Mouse (Mus musculus): Measurements from ENCODE around the gene Lrrc51.
"Not testable (repeated sequence)": the region's sequence is repeated elsewhere in the genome, so short reads cannot be mapped to it uniquely, and the experiment has no call there.

Lrrc51 gene

GRCm38 (mm10) chr7:101955276-101955675 is 21.6 kb upstream of the Lrrc51 start:
- Histone ChIP-seq H3K36me3 (ENCODE audit: insufficient read depth, low read length) (peaks cover 9% of the 10 kb centered on the region; the same call in 1 of the 2 replicates), H3K4me3 (replicated peaks; ENCODE audit: low read length) (no peak overlapping the region), H3K9me3 (ENCODE audit: low read length) (no peaks in the 10 kb centered on the region), H3K4me1 (replicated peaks; ENCODE audit: low read depth, low read length) (peaks cover 68% of the 10 kb centered on the region), H3K27me3 (ENCODE audit: insufficient read depth, low read length) (no peaks in the 10 kb centered on the region)
- TF ChIP-seq POU5F1 (IDR thresholded peaks at IDR 0.05; ENCODE audit: borderline replicate concordance, low read length) (no peak), NANOG (IDR thresholded peaks at IDR 0.05; ENCODE audit: borderline replicate concordance, low read length) (no peak), CTCF (conservative IDR thresholded peaks at IDR 0.05; ENCODE audit: low read length) (no peak)

GRCm38 (mm10) chr7:101954163-101954562 is 20.5 kb upstream of the Lrrc51 start:
- H3K36me3 ChIP-seq (ENCODE audit: insufficient read depth, low read length) = peaks cover 9% of the 10 kb centered on the region; the same call in 1 of the 2 replicates
- no peak overlapping the region for H3K4me3 ChIP-seq (replicated peaks; ENCODE audit: low read length)
- no peaks in the 10 kb centered on the region for H3K27me3 ChIP-seq (ENCODE audit: insufficient read depth, low read length)
- peaks cover 60% of the 10 kb centered on the region for H3K4me1 ChIP-seq (replicated peaks; ENCODE audit: low read depth, low read length)
- H3K9me3 ChIP-seq (ENCODE audit: low read length) = no peaks in the 10 kb centered on the region
- TF ChIP-seq NANOG (IDR thresholded peaks at IDR 0.05; ENCODE audit: borderline replicate concordance, low read length) = no peak
- TF ChIP-seq CTCF (conservative IDR thresholded peaks at IDR 0.05; ENCODE audit: low read length) = no peak
- TF ChIP-seq POU5F1 (IDR thresholded peaks at IDR 0.05; ENCODE audit: borderline replicate concordance, low read length) = no peak

GRCm38 (mm10) chr7:101952098-101952497 is 18.4 kb upstream of the Lrrc51 start:
- Histone ChIP-seq H3K36me3 (ENCODE audit: insufficient read depth, low read length) (peaks cover 16% of the 10 kb centered on the region), H3K4me3 (replicated peaks; ENCODE audit: low read length) (no peak overlapping the region), H3K9me3 (ENCODE audit: low read length) (no peaks in the 10 kb centered on the region), H3K4me1 (replicated peaks; ENCODE audit: low read depth, low read length) (peaks cover 62% of the 10 kb centered on the region), H3K27me3 (ENCODE audit: insufficient read depth, low read length) (no peaks in the 10 kb centered on the region)
- TF ChIP-seq NANOG (IDR thresholded peaks at IDR 0.05; ENCODE audit: borderline replicate concordance, low read length) = no peak
- TF ChIP-seq CTCF (conservative IDR thresholded peaks at IDR 0.05; ENCODE audit: low read length) = no peak
- TF ChIP-seq POU5F1 (IDR thresholded peaks at IDR 0.05; ENCODE audit: borderline replicate concordance, low read length) = no peak

GRCm38 (mm10) chr7:101951648-101952047 is 18.0 kb upstream of the Lrrc51 start:
- Histone ChIP-seq H3K36me3 (ENCODE audit: insufficient read depth, low read length) (peaks cover 16% of the 10 kb centered on the region), H3K4me1 (replicated peaks; ENCODE audit: low read depth, low read length) (peaks cover 58% of the 10 kb centered on the region), H3K27me3 (ENCODE audit: insufficient read depth, low read length) (no peaks in the 10 kb centered on the region), H3K9me3 (ENCODE audit: low read length) (no peaks in the 10 kb centered on the region), H3K4me3 (replicated peaks; ENCODE audit: low read length) (no peak overlapping the region)
- no peak for TF ChIP-seq POU5F1 (IDR thresholded peaks at IDR 0.05; ENCODE audit: borderline replicate concordance, low read length)
- no peak for TF ChIP-seq CTCF (conservative IDR thresholded peaks at IDR 0.05; ENCODE audit: low read length)
- TF ChIP-seq NANOG (IDR thresholded peaks at IDR 0.05; ENCODE audit: borderline replicate concordance, low read length) = no peak

- H3K4me3 ChIP-seq (replicated peaks; ENCODE audit: low read length); H3K9me3 ChIP-seq (ENCODE audit: low read length); H3K27me3 ChIP-seq (ENCODE audit: insufficient read depth, low read length): not testable (repeated sequence)
- Histone ChIP-seq H3K36me3 (ENCODE audit: insufficient read depth, low read length) (peaks cover 17% of the 10 kb centered on the region), H3K4me1 (replicated peaks; ENCODE audit: low read depth, low read length) (peaks cover 46% of the 10 kb centered on the region)
Observed at GRCm38 (mm10) chr7:101949008-101949407, 15.3 kb upstream of the Lrrc51 start.

GRCm38 (mm10) chr7:101939758-101940157 is 6.1 kb upstream of the Lrrc51 start:
- Histone ChIP-seq H3K4me1 (replicated peaks; ENCODE audit: low read depth, low read length) (peaks cover 79% of the 10 kb centered on the region), H3K36me3 (ENCODE audit: insufficient read depth, low read length) (peaks cover 54% of the 10 kb centered on the region), H3K27me3 (ENCODE audit: insufficient read depth, low read length) (no peaks in the 10 kb centered on the region), H3K4me3 (replicated peaks; ENCODE audit: low read length) (no peak overlapping the region), H3K9me3 (ENCODE audit: low read length) (no peaks in the 10 kb centered on the region)
- TF ChIP-seq NANOG (IDR thresholded peaks at IDR 0.05; ENCODE audit: borderline replicate concordance, low read length) (no peak), POU5F1 (IDR thresholded peaks at IDR 0.05; ENCODE audit: borderline replicate concordance, low read length) (no peak), CTCF (conservative IDR thresholded peaks at IDR 0.05; ENCODE audit: low read length) (no peak)

GRCm38 (mm10) chr7:101938348-101938747 is 4.7 kb upstream of the Lrrc51 start:
- no peak for TF ChIP-seq NANOG (IDR thresholded peaks at IDR 0.05; ENCODE audit: borderline replicate concordance, low read length)
- no peak for TF ChIP-seq CTCF (conservative IDR thresholded peaks at IDR 0.05; ENCODE audit: low read length)
- no peak for TF ChIP-seq POU5F1 (IDR thresholded peaks at IDR 0.05; ENCODE audit: borderline replicate concordance, low read length)
- H3K4me1 ChIP-seq (replicated peaks; ENCODE audit: low read depth, low read length) = peaks cover 78% of the 10 kb centered on the region
- 0 out of 2 replicates have a peak overlapping the region, but pooled peaks have one; percentile 1 for H3K4me3 ChIP-seq (replicated peaks; ENCODE audit: low read length)
- H3K36me3 ChIP-seq (ENCODE audit: insufficient read depth, low read length) = peaks cover 54% of the 10 kb centered on the region
- H3K9me3 ChIP-seq (ENCODE audit: low read length) = no peaks in the 10 kb centered on the region
- H3K27me3 ChIP-seq (ENCODE audit: insufficient read depth, low read length) = no peaks in the 10 kb centered on the region

- Histone ChIP-seq H3K4me3 (replicated peaks; ENCODE audit: low read length) (no peak overlapping the region), H3K27me3 (ENCODE audit: insufficient read depth, low read length) (no peaks in the 10 kb centered on the region), H3K36me3 (ENCODE audit: insufficient read depth, low read length) (peaks cover 54% of the 10 kb centered on the region), H3K4me1 (replicated peaks; ENCODE audit: low read depth, low read length) (peaks cover 85% of the 10 kb centered on the region), H3K9me3 (ENCODE audit: low read length) (no peaks in the 10 kb centered on the region)
- TF ChIP-seq NANOG (IDR thresholded peaks at IDR 0.05; ENCODE audit: borderline replicate concordance, low read length) (no peak), CTCF (conservative IDR thresholded peaks at IDR 0.05; ENCODE audit: low read length) (no peak), POU5F1 (IDR thresholded peaks at IDR 0.05; ENCODE audit: borderline replicate concordance, low read length) (no peak)
Observed at GRCm38 (mm10) chr7:101937569-101937968, 3.9 kb upstream of the Lrrc51 start.

- no peak overlapping the region for H3K4me3 ChIP-seq (replicated peaks; ENCODE audit: low read length)
- H3K27me3 ChIP-seq (ENCODE audit: insufficient read depth, low read length) = no peaks in the 10 kb centered on the region
- H3K4me1 ChIP-seq (replicated peaks; ENCODE audit: low read depth, low read length) = peaks cover 84% of the 10 kb centered on the region
- H3K36me3 ChIP-seq (ENCODE audit: insufficient read depth, low read length) = peaks cover 55% of the 10 kb centered on the region
- H3K9me3 ChIP-seq (ENCODE audit: low read length) = no peaks in the 10 kb centered on the region
- TF ChIP-seq CTCF (conservative IDR thresholded peaks at IDR 0.05; ENCODE audit: low read length) (peak; percentile 7; the same call in 1 of the 2 replicates), NANOG (IDR thresholded peaks at IDR 0.05; ENCODE audit: borderline replicate concordance, low read length) (no peak)
Observed at GRCm38 (mm10) chr7:101936996-101937395, 3.3 kb upstream of the Lrrc51 start.

Measured in E14TG2a.4 (cell line).